Mouse (Mus musculus): ENCODE data around the gene Arl16. TPM values are rescaled to one million over a fixed set of nuclear protein-coding genes. Genes with fewer than 3 reads are reported as not detected.

The Arl16 gene
- total RNA-seq, 2 experiments from 2014 or later, result 4.3 to 6.2 TPM

- no peak for DNase-seq (ENCODE audit: low spot score)
Observed at GRCm38 (mm10) chr11:120453306-120453705, 14.1 kb downstream of the Arl16 start, which contains the start of gene Pde6g. Pde6g (minus strand) TSS chr11:120453500.

DNA sequence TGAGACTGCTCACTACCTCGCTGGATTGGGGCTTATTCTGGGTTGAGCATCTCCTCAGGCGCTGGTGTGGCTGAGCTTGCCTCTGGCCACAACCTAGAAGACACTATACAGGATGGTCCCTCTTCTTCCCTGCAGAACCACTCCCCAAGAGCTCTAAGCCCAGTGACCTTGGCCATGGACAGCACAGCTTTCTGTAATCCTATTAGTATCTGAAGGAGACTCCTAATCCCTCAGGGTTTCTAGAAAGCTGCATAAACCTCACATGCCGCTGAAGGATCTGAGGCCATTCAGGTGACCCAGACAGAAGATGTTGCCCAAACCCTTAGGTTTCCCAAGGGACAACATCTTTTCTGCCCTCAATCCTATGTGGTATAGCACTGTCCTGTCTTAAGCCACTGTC lies 15.2 kb downstream of the Arl16 start:
- DNase-seq (ENCODE audit: low spot score), result no peak

- DNase-seq (ENCODE audit: low spot score), result no peak
Observed at GRCm38 (mm10) chr11:120447179-120447578, 20.2 kb downstream of the Arl16 start.

- no peak for DNase-seq (ENCODE audit: low spot score)
Observed at GRCm38 (mm10) chr11:120445475-120445874, 21.9 kb downstream of the Arl16 start.

GRCm38 (mm10) chr11:120444106-120444505 lies 23.3 kb downstream of the Arl16 start:
- no peak for DNase-seq (ENCODE audit: low spot score)

DNA sequence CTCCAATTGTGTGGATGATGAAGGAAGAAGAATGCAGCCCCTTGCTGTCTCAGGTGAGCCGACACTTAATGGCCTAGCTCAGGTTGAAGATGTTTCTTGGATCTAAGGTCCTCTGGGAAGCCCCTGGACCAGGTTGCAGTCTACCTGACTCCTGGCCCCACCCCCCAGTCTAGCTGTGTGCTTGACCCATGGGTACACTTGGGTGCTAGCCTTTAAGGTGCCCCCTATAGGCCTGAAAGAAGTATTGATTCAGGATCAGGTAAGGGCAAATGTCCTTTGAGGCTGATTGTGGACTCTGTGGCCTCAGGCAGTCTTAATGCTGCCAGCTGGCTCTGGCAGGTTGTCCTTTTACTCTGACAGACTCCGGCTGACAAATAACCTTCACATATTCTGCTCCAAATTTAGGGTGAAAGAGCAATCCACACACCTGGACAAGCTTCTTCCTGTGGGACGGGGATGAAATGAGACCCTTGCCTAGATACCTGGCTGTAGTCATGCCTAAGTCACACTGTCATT lies 24.6 kb downstream of the Arl16 start:
- no peak for DNase-seq (ENCODE audit: low spot score)

- no peak for DNase-seq (ENCODE audit: low spot score)
Observed at GRCm38 (mm10) chr11:120442344-120442743, 25.1 kb downstream of the Arl16 start, which contains the start of gene Tspan10. Tspan10 (plus strand) TSS chr11:120442644.

DNA sequence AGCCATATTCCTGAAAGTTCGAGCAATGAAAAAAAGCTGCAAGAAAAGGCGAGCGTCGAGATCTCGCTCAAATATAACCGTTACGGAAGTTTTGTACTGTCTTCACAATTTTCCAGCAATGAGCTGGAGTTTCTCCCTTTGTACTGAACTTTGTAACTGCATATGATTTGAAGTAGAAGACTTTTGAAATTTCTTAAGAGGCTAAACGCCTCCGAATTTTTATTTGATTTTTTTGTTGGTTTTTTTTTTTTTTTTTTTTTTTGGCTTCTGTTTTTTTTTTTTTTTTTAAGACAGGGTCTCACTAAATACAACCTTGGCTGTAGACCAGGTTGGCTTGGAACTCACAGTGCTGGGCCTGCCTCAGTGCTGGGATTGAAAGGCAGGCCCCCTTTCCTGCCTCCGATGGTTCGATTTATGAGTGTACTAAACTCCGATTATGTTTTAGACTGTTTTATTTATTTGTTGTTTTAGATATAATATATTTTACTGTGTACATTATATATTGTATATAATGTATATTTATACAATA lies 29.5 kb downstream of the Arl16 start:
- no peak for DNase-seq (ENCODE audit: low spot score)

- DNase-seq (ENCODE audit: low spot score), result peak; percentile 91
Observed at GRCm38 (mm10) chr11:120437152-120437856, 30.1 kb downstream of the Arl16 start, which contains the start of gene Nploc4. Nploc4 (minus strand) TSS chr11:120437708.

DNA sequence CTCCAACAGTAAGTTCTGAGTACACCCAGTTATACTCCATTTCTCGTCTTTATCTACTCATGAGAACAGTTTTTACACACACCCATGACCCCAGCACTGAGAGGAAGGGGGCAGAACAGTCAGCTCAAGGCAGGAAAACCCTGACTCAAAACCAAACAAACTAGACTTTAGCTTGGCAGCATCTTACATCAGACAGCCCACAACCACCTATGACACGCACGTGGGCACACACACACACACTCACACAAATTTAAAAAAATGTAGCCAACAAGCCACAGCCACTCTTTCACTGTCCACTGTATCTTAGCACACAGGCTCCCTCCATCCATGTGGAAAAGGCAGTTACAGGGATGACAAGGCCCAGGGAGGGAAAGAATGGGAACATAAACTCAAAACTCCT lies 40.7 kb downstream of the Arl16 start:
- no peak for DNase-seq (ENCODE audit: low spot score)

DNA sequence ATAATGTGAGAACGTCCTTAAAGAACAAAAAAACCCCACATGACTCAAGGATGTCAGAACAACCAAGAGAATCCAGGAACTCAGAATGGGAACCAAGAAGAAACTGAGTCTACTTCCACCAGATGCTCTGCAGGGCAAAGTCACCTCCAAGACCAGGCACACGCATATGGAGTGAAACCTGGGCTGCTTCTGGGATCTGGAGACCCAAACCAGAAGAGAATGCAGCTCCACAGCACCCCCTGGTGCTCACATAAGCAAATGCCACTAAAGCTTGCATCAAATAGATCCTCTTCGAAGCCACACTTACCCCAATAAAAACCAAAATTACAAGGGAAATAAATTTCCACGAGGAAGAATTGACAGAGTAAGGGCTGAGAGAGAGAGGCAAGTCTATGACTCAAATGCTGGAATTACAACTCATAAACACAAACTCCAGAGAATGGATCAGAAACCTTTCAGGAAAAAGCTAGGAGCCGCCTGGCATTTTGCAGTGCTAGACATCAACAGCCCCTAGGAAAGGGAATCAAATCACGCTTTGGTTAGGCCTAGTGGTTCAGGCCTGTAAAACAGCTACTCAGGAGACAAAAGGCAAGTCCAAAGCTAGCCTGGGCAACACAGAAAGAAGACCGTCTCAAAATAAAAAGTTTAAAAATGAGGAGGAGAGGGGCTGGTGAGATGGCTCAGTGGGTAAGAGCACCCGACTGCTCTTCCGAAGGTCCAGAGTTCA lies 43.7 kb downstream of the Arl16 start:
- DNase-seq (ENCODE audit: low spot score), result peak; percentile 73

DNA sequence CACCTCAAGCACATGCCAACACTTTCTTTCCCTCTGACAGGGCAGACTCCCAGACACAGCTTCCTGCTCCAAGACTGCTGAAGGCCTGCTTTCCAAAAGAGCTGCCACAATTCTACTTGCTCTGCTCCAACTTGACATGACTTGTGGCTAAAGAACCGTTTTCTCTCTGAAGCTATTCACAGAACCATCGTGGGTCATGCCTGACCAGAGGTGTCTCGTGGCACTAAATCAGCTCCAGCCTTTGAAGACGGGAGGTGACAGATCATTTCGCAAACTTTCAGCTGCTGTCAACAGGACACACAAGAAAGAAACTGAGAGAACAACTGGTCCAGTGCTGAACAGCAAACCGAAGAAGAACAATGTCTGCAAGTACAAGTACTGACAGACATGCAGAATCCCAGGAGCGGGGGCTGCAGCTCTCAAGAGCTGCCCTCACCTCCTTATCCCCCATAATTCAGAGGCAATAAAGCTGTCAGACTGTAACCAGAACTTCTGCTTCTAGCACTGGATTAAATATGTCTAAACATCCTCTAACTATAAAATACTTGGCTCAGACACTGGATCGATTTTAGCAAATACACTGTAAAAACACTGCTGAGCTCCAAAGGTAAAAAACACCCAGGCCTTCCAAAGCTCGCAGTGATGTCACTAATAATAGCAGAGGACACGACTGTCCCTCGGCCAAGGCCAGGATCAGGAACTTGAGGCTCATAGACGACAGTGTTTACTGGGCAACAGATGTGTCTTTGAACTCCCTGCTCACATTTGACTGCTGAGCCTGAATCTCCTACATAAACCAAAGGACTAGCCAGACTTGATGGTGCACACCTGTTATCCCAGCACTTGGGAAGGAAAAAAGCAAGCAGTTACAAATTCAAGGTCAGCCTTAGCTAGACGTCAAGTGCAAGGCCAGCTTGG lies 44.5 kb downstream of the Arl16 start:
- DNase-seq (ENCODE audit: low spot score), result peak; percentile 41

DNA sequence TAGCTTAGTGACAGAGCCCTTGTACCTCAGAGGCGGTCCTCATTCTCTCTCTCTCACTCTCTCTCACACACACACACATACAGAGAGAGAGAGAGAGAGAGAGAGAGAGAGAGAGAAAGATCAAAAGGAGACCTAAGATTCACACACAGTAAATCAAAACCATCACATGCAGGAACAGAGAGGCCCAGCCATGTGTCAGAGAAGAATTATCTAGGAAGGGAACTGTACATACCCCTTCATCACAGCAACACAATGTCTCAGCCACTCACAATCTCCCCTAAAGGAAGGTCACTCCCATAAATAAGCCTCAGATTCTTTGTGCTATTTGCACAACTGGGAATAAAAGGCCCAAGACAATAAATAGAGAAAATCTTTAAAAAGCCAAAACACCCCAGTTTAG lies 48.8 kb downstream of the Arl16 start:
- no peak for DNase-seq (ENCODE audit: low spot score)

- DNase-seq (ENCODE audit: low spot score), result no peak
Observed at GRCm38 (mm10) chr11:120417852-120418251, 49.6 kb downstream of the Arl16 start.

Other genes starting within 250 kb of the Arl16 start
- gene Bahcc1, start 234.7 kb downstream of the Arl16 start, total RNA-seq (2021), result 1 to 10 TPM; 3.4 to 4.6 TPM
- gene Actg1, start 119.1 kb downstream of the Arl16 start, total RNA-seq (2021), result 100 to 1,000 TPM; 158 to 253 TPM
- under 1 TPM; 0.39 to 0.52 TPM for gene Fscn2, start 106.1 kb downstream of the Arl16 start, total RNA-seq (2021)
- gene Faap100, start 88.8 kb downstream of the Arl16 start, total RNA-seq (2021), result 10 to 100 TPM in 1 of 2 experiments, 1 to 10 TPM in 1; 8.3 to 19.3 TPM
- gene Nploc4, start 29.9 kb downstream of the Arl16 start, total RNA-seq (2021), result 100 to 1,000 TPM in 1 of 2 experiments, 10 to 100 TPM in 1; 84.6 to 100 TPM
- under 1 TPM in 1 of 2 experiments, not detected in 1; 0.57 TPM for gene Tspan10, start 25.0 kb downstream of the Arl16 start, total RNA-seq (2021)
- gene Pde6g, start 14.1 kb downstream of the Arl16 start, total RNA-seq (2021), result under 1 TPM; 0.33 to 0.39 TPM
- gene Oxld1, start 9.5 kb downstream of the Arl16 start, total RNA-seq (2021), result 10 to 100 TPM; 18.9 to 24.7 TPM
- gene Ccdc137, start 9.5 kb downstream of the Arl16 start, total RNA-seq (2021), result 1 to 10 TPM; 5.7 to 6.2 TPM
- gene Mrpl12, start 17.0 kb upstream of the Arl16 start, total RNA-seq (2021), result 100 to 1,000 TPM; 130 to 136 TPM
- gene Slc25a10, start 24.2 kb upstream of the Arl16 start, total RNA-seq (2021), result 1 to 10 TPM; 3.3 to 4.5 TPM
- under 1 TPM in 1 of 2 experiments, not detected in 1; 0.45 TPM for gene Gcgr, start 63.1 kb upstream of the Arl16 start, total RNA-seq (2021)
- gene Mcrip1, start 82.1 kb upstream of the Arl16 start, total RNA-seq (2021), result 10 to 100 TPM; 18.4 to 22.7 TPM
- 100 to 1,000 TPM; 140 to 577 TPM for gene Ppp1r27, start 83.5 kb upstream of the Arl16 start, total RNA-seq (2021)
- gene P4hb, start 105.6 kb upstream of the Arl16 start, total RNA-seq (2021), result 100 to 1,000 TPM; 188 to 221 TPM
- gene Arhgdia, start 114.0 kb upstream of the Arl16 start, total RNA-seq (2021), result 10 to 100 TPM; 71.0 to 89.8 TPM
- 10 to 100 TPM; 42.8 to 48.6 TPM for gene Alyref, start 130.8 kb upstream of the Arl16 start, total RNA-seq (2021)
- gene Anapc11, start 130.8 kb upstream of the Arl16 start, total RNA-seq (2021), result 10 to 100 TPM; 45.9 to 52.1 TPM
- not detected for gene Npb, start 140.9 kb upstream of the Arl16 start, total RNA-seq (2021)
- 10 to 100 TPM; 26.1 to 27.7 TPM for gene Pcyt2, start 150.3 kb upstream of the Arl16 start, total RNA-seq (2021)
- gene Sirt7, start 157.6 kb upstream of the Arl16 start, total RNA-seq (2021), result 1 to 10 TPM; 3.6 to 4.2 TPM
- gene Mafg, start 166.0 kb upstream of the Arl16 start, total RNA-seq (2021), result 10 to 100 TPM; 50.2 to 58.8 TPM
- gene Pycr1, start 176.2 kb upstream of the Arl16 start, total RNA-seq (2021), result 1 to 10 TPM; 2.8 to 3.2 TPM
- gene Myadml2, start 180.6 kb upstream of the Arl16 start, total RNA-seq (2021), result 100 to 1,000 TPM; 124 to 137 TPM
- gene Notum, start 193.6 kb upstream of the Arl16 start, total RNA-seq (2021), result not detected
- 10 to 100 TPM; 31.1 to 33.4 TPM for gene Aspscr1, start 205.4 kb upstream of the Arl16 start, total RNA-seq (2021)
- gene Cenpx, start 246.1 kb upstream of the Arl16 start, total RNA-seq (2021), result 10 to 100 TPM; 24.2 to 32.0 TPM
- gene Lrrc45, start 246.3 kb upstream of the Arl16 start, total RNA-seq (2021), result 1 to 10 TPM; 2.3 to 3.0 TPM